Mouse (Mus musculus) activated CD4-positive, CD25-positive, alpha-beta regulatory T cell, adult 9 weeks (primary cell): Measurements from ENCODE around the gene Dnajc13. TPM values are rescaled to one million over a fixed set of nuclear protein-coding genes. Genes with fewer than 3 reads are reported as not detected.

Experiments
- polyA plus RNA-seq: library from polyadenylated mRNA; unstranded; fragments of 100-300 nt; shearing (Covaris generic); gene quantifications from one replicate; pipeline ENCODE4 v1.2.1, GENCODE M21; 2017

The Dnajc13 gene
- polyA plus RNA-seq, result 54.5 TPM

GRCm38 (mm10) chr9:104262823-104263352 is at the start of gene Dnajc13:
TSS of gene Dnajc13 (minus strand) at chr9:104262930.

GRCm38 (mm10) chr9:104126833-104127232 is 135.9 kb downstream of the Dnajc13 start, which contains the start of gene Ackr4:
TSS of gene Ackr4 (minus strand) at chr9:104126933.

Other genes starting within 250 kb of the Dnajc13 start
- not detected for gene Gm28305, start 222.3 kb downstream of the Dnajc13 start, polyA plus RNA-seq
- gene Uba5, start 199.8 kb downstream of the Dnajc13 start, polyA plus RNA-seq, result 29.7 TPM
- gene Acad11, start 199.6 kb downstream of the Dnajc13 start, polyA plus RNA-seq, result 14.3 TPM
- gene Ackr4, start 136.0 kb downstream of the Dnajc13 start, polyA plus RNA-seq, result 1.0 TPM
- gene Acpp, start 74.8 kb upstream of the Dnajc13 start, polyA plus RNA-seq, result 5.1 TPM